Mouse (Mus musculus) spleen, adult 2 months (tissue): ENCODE results near the gene Lrrc8a.

ENCODE experiments used
- CTCF ChIP-seq: fragments of 200-500 bp; IDR thresholded peaks from 2 replicates; pipeline ENCODE4 v1.5.1; 2011; ENCODE audit warnings: mild to moderate bottlenecking, inconsistent platforms; ENCODE audit not compliant: insufficient read depth, insufficient read length, insufficient replicate concordance; ENCODE audit errors: extremely low read depth
- POLR2A ChIP-seq: fragments of 200-500 bp; IDR thresholded peaks from 2 replicates; pipeline ENCODE4 v1.6.1; 2011; ENCODE audit warnings: low read depth, low read length, inconsistent platforms

GRCm38 (mm10) chr2:30238906-30239465, 1.5 kb downstream of the Lrrc8a start:
- TF ChIP-seq CTCF (no peak), POLR2A (no peak)
